Comparison of ENCODE assay signal across 25 mouse cellular contexts in the genomic region with DNA sequence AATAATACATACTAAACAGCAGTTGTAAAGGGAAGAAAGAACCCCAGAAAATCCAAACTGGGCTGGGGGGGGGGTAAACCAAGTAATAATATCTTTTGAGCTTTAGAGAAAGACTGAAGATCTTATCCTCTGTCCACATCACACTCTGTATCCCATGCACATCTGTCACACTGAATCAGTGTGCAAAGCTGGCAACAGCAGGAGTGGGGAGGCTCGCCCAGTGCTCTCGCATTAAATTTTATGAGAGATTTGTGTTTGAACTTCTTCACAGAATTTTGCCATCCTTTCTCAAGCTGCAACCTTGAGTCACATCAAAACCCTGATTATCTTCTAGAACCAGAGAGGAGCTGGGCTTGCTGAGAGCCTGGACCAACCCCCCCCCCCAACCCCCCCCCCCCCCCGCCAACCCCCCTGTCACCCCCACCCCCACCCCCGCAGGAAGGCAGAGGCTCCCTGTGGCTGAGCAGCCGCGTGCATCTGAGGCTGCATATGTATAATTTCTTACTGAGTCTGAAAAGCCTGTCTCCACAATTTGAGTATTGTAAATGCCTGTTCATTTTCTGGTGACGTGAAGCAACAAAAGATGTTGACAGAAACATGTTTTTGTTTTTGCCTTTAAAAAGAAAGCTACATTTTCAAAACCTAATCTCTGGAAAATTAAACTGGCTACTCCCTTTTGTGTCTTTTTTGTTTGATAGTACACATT. TPM values are rescaled to one million over a fixed set of nuclear protein-coding genes. Genes with fewer than 3 reads are reported as not detected.
A peak's percentile ranks its signal among the peaks of the same experiment; 100 is the strongest.
DNase-seq lines count a peak whose midpoint lies in the region; ATAC-seq and TF ChIP-seq lines count a peak whose summit lies in the region.
"Had no signal": no experiment of that assay in that cellular context is flagged by ENCODE, and none has a peak within 500 bp of the region (broad histone marks: within the 10 kb centered on the region; RNA-seq: fewer than 3 reads in every experiment).

No protein-coding gene starts in this region.

- no peak overlapping the region for H3K27ac ChIP-seq in forebrain, embryonic 16.5 days (ENCODE audit: low read length)
- H3K27ac ChIP-seq in forebrain, embryonic 11.5 days (ENCODE audit: low read depth, low read length): no peak overlapping the region
- peak overlapping the region; percentile 5; the same call in 1 of the 2 replicates for H3K27ac ChIP-seq in layer of hippocampus, adult 2 months
- H3K27ac ChIP-seq in hindbrain, embryonic 16.5 days (ENCODE audit: low read depth, low read length): peak overlapping the region; percentile 46; the same call in 1 of the 2 replicates
- H3K27ac ChIP-seq: kidney, embryonic 15.5 days; limb, embryonic 15.5 days; liver, embryonic 14.5 days; neural tube, embryonic 12.5 days; stomach, postnatal 0 days had no signal

- no peaks in the 10 kb centered on the region for H3K27me3 ChIP-seq in forebrain, embryonic 16.5 days (replicated peaks; ENCODE audit: control insufficient read depth, insufficient read depth, low read length)
- H3K27me3 ChIP-seq in forebrain, embryonic 11.5 days (ENCODE audit: control insufficient read depth, insufficient read depth, low read length): no peaks in the 10 kb centered on the region
- no peaks in the 10 kb centered on the region for H3K27me3 ChIP-seq in hindbrain, embryonic 16.5 days (replicated peaks; ENCODE audit: control insufficient read depth, insufficient read depth, low read length)
- H3K27me3 ChIP-seq: heart, embryonic 12.5 days; kidney, embryonic 15.5 days; limb, embryonic 15.5 days; megakaryocyte, embryonic 14.5 days; neural tube, embryonic 12.5 days had no signal

- 24% methylated on average over 6 of the region's 7 CpGs for WGBS in forebrain, embryonic 16.5 days
- 35% methylated on average over 7 of the region's 7 CpGs for WGBS in forebrain, embryonic 11.5 days
- 20% methylated on average over 6 of the region's 7 CpGs for WGBS in hindbrain, embryonic 16.5 days

- H3K9me3 ChIP-seq in forebrain, embryonic 16.5 days (ENCODE audit: control insufficient read depth, low read length): no peaks in the 10 kb centered on the region
- no peaks in the 10 kb centered on the region for H3K9me3 ChIP-seq in forebrain, embryonic 11.5 days (ENCODE audit: control insufficient read depth, low read length)
- no peaks in the 10 kb centered on the region for H3K9me3 ChIP-seq in hindbrain, embryonic 16.5 days (ENCODE audit: control insufficient read depth, low read length)
- H3K9me3 ChIP-seq: heart, embryonic 12.5 days; kidney, embryonic 15.5 days; limb, embryonic 15.5 days; neural tube, embryonic 12.5 days had no signal

- no peaks in the 10 kb centered on the region for H3K36me3 ChIP-seq in forebrain, embryonic 16.5 days (ENCODE audit: control insufficient read depth, insufficient read depth)
- no peaks in the 10 kb centered on the region for H3K36me3 ChIP-seq in forebrain, embryonic 11.5 days (ENCODE audit: control insufficient read depth, insufficient read depth, low read length)
- H3K36me3 ChIP-seq in hindbrain, embryonic 16.5 days (ENCODE audit: control insufficient read depth, insufficient read depth, low read length): no peaks in the 10 kb centered on the region
- H3K36me3 ChIP-seq: heart, embryonic 12.5 days; kidney, embryonic 15.5 days; limb, embryonic 15.5 days; neural tube, embryonic 12.5 days had no signal

- no peak overlapping the region for H3K9ac ChIP-seq in forebrain, embryonic 16.5 days (replicated peaks; ENCODE audit: low read depth, low read length)
- no peak overlapping the region for H3K9ac ChIP-seq in forebrain, embryonic 11.5 days (ENCODE audit: low read length)
- no peak overlapping the region for H3K9ac ChIP-seq in hindbrain, embryonic 16.5 days (ENCODE audit: low read depth, low read length)
- H3K9ac ChIP-seq: heart, embryonic 12.5 days; kidney, embryonic 15.5 days; limb, embryonic 15.5 days; liver, embryonic 14.5 days; lung, embryonic 14.5 days; neural tube, embryonic 12.5 days had no signal

- H3K4me2 ChIP-seq in forebrain, embryonic 16.5 days (ENCODE audit: low read length): no peak overlapping the region
- no peak overlapping the region for H3K4me2 ChIP-seq in forebrain, embryonic 11.5 days (ENCODE audit: low read depth, low read length, severe bottlenecking)
- H3K4me2 ChIP-seq in hindbrain, embryonic 16.5 days (ENCODE audit: low read length): no peak overlapping the region
- H3K4me2 ChIP-seq: heart, embryonic 12.5 days; kidney, embryonic 15.5 days; limb, embryonic 15.5 days; lung, embryonic 14.5 days; neural tube, embryonic 12.5 days had no signal

- no peak for TF ChIP-seq CTCF in layer of hippocampus, adult 2 months (conservative IDR thresholded peaks at IDR 0.05)
- no peak for TF ChIP-seq CTCF in brain, embryonic 14.5 days (IDR thresholded peaks at IDR 0.05; ENCODE audit: borderline replicate concordance, extremely low read depth, insufficient read depth, insufficient read length)

- TF ChIP-seq POLR2A in brain, embryonic 14.5 days (IDR thresholded peaks at IDR 0.05; ENCODE audit: borderline replicate concordance, extremely low read depth, insufficient read depth, insufficient read length, poor library complexity, severe bottlenecking): no peak

- DNase-seq in forebrain, embryonic 11.5 days (ENCODE audit: low spot score): no peak
- DNase-seq in layer of hippocampus, adult 2 months (ENCODE audit: low spot score in 2 of 2): no peak
- no peak for DNase-seq in layer of hippocampus, postnatal 25 days (ENCODE audit: extremely low spot score in 1 of 2, low spot score in 1 of 2)
- peak; percentile 52 for DNase-seq in brain, embryonic 14.5 days (ENCODE audit: low read depth)
- no peak for DNase-seq in lung, postnatal 25 days (ENCODE audit: low spot score)
- DNase-seq in adrenal gland, postnatal 36 days: no peak
- DNase-seq: adrenal gland, postnatal 25 days; cerebellum, adult 11 months; cerebellum, adult 9-11 months; heart, postnatal 10 days; kidney, postnatal 36 days; lung, embryonic 14.5 days; lung, postnatal 36 days; thymus, adult 2 months; thymus, postnatal 4 days had no signal

- peaks cover 17% of the 10 kb centered on the region; the same call in 1 of the 2 replicates for H3K4me1 ChIP-seq in forebrain, embryonic 16.5 days (replicated peaks; ENCODE audit: control insufficient read depth, insufficient read depth, low read length)
- no peaks in the 10 kb centered on the region for H3K4me1 ChIP-seq in forebrain, embryonic 11.5 days (replicated peaks; ENCODE audit: control insufficient read depth, insufficient read depth, low read length)
- H3K4me1 ChIP-seq in hindbrain, embryonic 16.5 days (ENCODE audit: control insufficient read depth, insufficient read depth, low read depth, low read length): peaks cover 4% of the 10 kb centered on the region
- H3K4me1 ChIP-seq: kidney, embryonic 15.5 days; megakaryocyte, embryonic 14.5 days; neural tube, embryonic 12.5 days had no signal

- 0 out of 2 replicates have a peak, but pooled peaks have one; percentile 47 for ATAC-seq in forebrain, embryonic 16.5 days
- ATAC-seq in forebrain, embryonic 11.5 days (replicated peaks; ENCODE audit: low FRiP score): no peak
- no peak for ATAC-seq in hindbrain, embryonic 16.5 days
- ATAC-seq: intestine, postnatal 0 days had no signal

- no peak overlapping the region for H3K4me3 ChIP-seq in forebrain, embryonic 16.5 days (replicated peaks; ENCODE audit: low read length)
- no peak overlapping the region for H3K4me3 ChIP-seq in forebrain, embryonic 11.5 days (ENCODE audit: low read depth, low read length)
- H3K4me3 ChIP-seq in layer of hippocampus, adult 2 months: peak overlapping the region; percentile 19; the same call in 1 of the 2 replicates
- H3K4me3 ChIP-seq in hindbrain, embryonic 16.5 days (ENCODE audit: low read length): no peak overlapping the region
- H3K4me3 ChIP-seq: heart, embryonic 12.5 days; kidney, embryonic 15.5 days; limb, embryonic 15.5 days; megakaryocyte, embryonic 14.5 days; neural tube, embryonic 12.5 days had no signal

RNA-seq across cellular contexts. Expression of a gene that starts 59.0 kb away (rescaled TPM):
- polyA plus RNA-seq in forebrain, embryonic 16.5 days (2015; fragmentation: Nextera tagmentation; extraction: Ambion mirVana): 43.9 and 46.7 TPM in 2 replicates
- polyA plus RNA-seq in forebrain, embryonic 11.5 days (2014; fragmentation: Nextera tagmentation; extraction: Ambion mirVana): 36.4 and 44.6 TPM in 2 replicates
- 10 to 100 TPM; 83.9 to 84.8 TPM for total RNA-seq in layer of hippocampus, adult 2 months (2021)
- 10 to 100 TPM; 90.2 to 99.9 TPM for total RNA-seq in layer of hippocampus, postnatal 25 days (2021)
- polyA plus RNA-seq in brain, embryonic 14.5 days (2012; rRNA removed): 92.3 and 97.5 TPM in 2 replicates
- 45.8 and 50.5 TPM in 2 replicates for polyA plus RNA-seq in hindbrain, embryonic 16.5 days (2015; fragmentation: Nextera tagmentation; extraction: Ambion mirVana)
- 10 to 100 TPM; 30.9 to 33.7 TPM for total RNA-seq in adrenal gland, postnatal 36 days (2021)

Comparison
In these comparisons a context has a peak if more than half of its experiments do, and no peak if none do; other contexts are left out.
1. H3K27ac ChIP-seq: peak in layer of hippocampus, adult 2 months (single experiment) and hindbrain, embryonic 16.5 days (single experiment); none in forebrain, embryonic 16.5 days (single experiment) and forebrain, embryonic 11.5 days (single experiment).